Mouse (Mus musculus) gastrocnemius, postnatal 4 days (tissue): ENCODE measurements around the gene Gm21970. TPM values are rescaled to one million over a fixed set of nuclear protein-coding genes. Genes with fewer than 3 reads are reported as not detected.

Source experiments
- DNase-seq, 2 experiments: peaks; one replicate each; pipeline ENCODE4 v3.0.0; 2021 to 2022; ENCODE audit warnings: low spot score in 2 of 2, mixed read lengths in 2 of 2
- total RNA-seq, 2 experiments: library from RNA; stranded (reverse); gene quantifications; 2 replicates each; pipeline ENCODE4 v1.2.3; 2021

Gm21970 gene
- total RNA-seq, 2 experiments from 2014 or later, result not detected

- DNase-seq, result no peak
Measured at GRCm38 (mm10) chr16:91461066-91461638, 69.6 kb downstream of the Gm21970 start.

GRCm38 (mm10) chr16:91461773-91462181 is 70.3 kb downstream of the Gm21970 start:
- DNase-seq, result no peak

DNA sequence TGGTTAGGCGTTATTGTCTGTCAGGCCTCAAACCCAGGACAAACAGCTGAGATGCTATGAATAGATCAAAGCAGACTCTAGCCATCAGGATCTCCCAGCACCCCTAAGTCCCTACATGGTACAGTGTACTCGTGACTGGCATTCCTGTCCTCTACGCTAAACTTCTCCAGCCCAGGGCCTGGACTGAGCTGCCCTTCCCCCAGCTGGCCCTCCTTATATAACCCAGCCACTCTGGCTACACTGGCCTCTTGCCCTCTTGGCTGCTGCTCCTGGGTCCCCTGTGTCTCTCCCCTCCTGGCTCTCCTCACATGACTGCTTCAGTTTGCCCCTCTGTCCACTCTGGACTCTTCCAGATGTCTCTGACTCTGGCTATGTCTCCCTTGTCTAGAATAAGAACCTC is 71.1 kb downstream of the Gm21970 start:
- DNase-seq, result no peak

DNA sequence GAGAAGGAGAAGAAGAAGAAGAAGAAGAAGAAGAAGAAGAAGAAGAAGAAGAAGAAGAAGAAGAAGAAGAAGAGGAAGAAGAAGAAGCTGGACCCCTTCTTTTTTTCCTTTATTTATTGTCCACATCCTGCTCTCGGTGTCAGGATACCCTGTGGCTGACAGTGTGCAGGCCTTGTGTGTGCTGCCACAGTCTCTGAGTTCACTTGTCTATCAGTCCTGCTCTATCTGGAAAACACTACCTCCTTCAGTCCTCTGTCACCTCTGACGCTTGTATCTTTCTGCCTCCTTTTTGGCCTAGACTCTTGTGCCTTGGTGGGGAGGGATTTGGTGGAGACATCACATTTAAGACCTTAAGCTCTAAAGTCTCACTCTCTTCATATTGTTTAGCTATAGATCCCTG is 71.9 kb downstream of the Gm21970 start:
- no peak for DNase-seq

DNA sequence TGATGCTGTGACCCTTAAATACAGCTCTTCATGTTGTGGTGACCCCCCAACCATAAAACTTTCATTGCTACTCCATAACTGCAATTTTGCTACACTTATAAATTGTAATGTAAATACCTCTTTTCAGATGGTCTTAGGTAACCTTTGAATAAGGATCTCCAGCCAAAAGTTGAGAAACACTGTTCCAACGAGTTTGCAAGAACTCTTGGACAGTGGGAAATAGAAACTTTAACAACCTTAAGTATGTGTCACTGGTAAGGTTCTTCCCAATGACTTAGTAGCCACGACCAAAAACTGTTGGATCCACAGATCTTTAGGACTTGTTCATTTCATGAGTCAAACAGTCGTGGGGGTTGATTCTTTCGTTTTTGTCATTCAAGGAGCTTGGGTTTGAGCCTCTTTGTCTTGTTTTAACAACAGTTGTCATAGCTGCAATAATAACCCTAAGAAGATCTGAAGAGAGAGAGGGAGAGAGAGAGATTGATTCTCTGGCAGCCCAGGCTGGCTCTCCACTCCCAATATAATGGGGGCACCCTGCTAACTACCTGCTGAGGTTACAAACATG is 72.4 kb downstream of the Gm21970 start:
- DNase-seq, result no peak

- DNase-seq, result peak; percentile 73 to 88
Measured at GRCm38 (mm10) chr16:91464594-91465504, 73.3 kb downstream of the Gm21970 start.

GRCm38 (mm10) chr16:91465505-91466240 is 74.2 kb downstream of the Gm21970 start:
- DNase-seq, result no peak

- no peak for DNase-seq
Measured at GRCm38 (mm10) chr16:91466566-91466965, 75.0 kb downstream of the Gm21970 start.

Other genes starting within 250 kb of the Gm21970 start
- gene Olig2, start 166.3 kb upstream of the Gm21970 start, total RNA-seq, result not detected
- gene Olig1, start 121.9 kb upstream of the Gm21970 start, total RNA-seq, result under 1 TPM in 1 of 2 experiments, not detected in 1; 0.25 TPM
- gene Ifnar2, start 18.9 kb upstream of the Gm21970 start, total RNA-seq, result 10 to 100 TPM; 26.1 to 31.4 TPM
- gene Il10rb, start 14.4 kb downstream of the Gm21970 start, total RNA-seq, result 10 to 100 TPM; 26.3 to 27.4 TPM
- gene Ifnar1, start 93.5 kb downstream of the Gm21970 start, total RNA-seq, result 10 to 100 TPM; 61.8 to 63.4 TPM
- 10 to 100 TPM; 47.9 to 52.5 TPM for gene Ifngr2, start 155.4 kb downstream of the Gm21970 start, total RNA-seq
- gene Tmem50b, start 206.1 kb downstream of the Gm21970 start, total RNA-seq, result 10 to 100 TPM; 12.3 to 12.8 TPM
- gene Dnajc28, start 227.3 kb downstream of the Gm21970 start, total RNA-seq, result 1 to 10 TPM; 2.9 to 3.9 TPM